Mouse (Mus musculus) stomach, postnatal 0 days (tissue): ENCODE results near the gene Ubn1.

Experiments
- CTCF ChIP-seq: IDR thresholded peaks from 2 replicates; pipeline ENCODE4 v1.5.1; 2016; ENCODE audit warnings: antibody characterized with exemption, low read depth, mild to moderate bottlenecking, moderate library complexity
- EP300 ChIP-seq: optimal IDR thresholded peaks from 2 replicates; pipeline ENCODE3; 2016; ENCODE audit warnings: antibody characterized with exemption

DNA sequence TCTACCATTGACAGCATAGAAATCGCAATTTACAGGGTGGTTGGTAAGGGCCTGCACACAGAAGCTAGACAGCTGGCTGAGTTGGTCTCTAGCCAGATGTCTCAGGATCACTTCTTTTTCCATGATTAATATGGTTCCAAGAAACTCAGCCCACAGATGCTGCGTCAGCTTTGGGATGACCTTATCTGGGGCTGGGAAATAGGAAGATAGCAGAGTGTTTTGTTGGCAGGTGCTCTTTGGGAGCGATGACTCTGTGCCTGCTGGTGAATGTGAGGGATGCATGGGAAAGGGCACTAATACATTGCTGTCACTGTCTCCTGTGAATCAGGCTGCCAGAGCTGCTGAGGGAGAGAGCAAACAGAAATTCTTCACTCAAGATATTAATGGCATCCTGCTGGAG lies 20.5 kb downstream of the Ubn1 start:
- no peak for TF ChIP-seq CTCF
- no peak for TF ChIP-seq EP300
